Mouse (Mus musculus): Measurements from ENCODE around the gene Gatb. TPM values are rescaled to one million over a fixed set of nuclear protein-coding genes. Genes with fewer than 3 reads are reported as not detected.

Gatb gene
- polyA plus RNA-seq, 1 experiment = 10.7 TPM

DNA sequence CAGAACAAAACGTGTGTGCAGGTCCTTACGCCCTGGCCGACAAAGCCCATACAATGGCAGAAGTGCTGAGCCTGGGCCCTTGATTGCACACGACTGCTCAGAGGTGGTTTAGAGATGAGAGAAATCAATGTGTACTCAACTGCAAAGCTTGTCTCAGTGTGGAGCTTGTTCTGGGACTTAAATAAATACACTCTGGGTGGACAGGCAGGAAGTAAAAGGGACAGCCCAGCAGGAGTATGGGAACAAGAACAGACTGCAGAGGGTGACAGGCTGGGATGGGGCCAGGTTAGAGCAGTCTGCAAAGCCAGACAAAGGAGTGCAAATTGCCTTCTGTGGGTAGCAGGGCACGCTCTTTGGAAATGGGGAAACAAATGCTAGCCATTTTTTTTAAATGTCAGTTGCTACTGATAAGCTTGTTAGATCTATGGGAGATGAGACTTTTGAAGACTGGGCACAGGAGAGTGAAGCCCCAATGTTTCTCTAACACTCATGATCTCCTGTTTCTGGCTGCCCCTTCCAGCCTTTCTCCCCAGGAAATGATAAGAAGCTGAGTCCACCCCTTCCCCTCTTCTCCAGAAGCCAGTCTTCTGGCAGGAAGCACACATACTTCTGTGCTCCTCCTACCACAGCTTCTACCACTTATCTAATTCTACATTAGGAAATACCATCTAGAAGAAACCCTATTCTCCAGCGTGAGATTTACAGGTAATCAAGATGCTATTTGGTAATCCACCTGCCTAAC lies 129.4 kb downstream of the Gatb start:
- DNase-seq (ENCODE audit: low read depth) = no peak

Other genes starting within 250 kb of the Gatb start
- gene Fam160a1, start 243.2 kb downstream of the Gatb start, polyA plus RNA-seq (2012; rRNA removed) = 14.4 and 15.6 TPM in 2 replicates